Mouse (Mus musculus) heart, postnatal 25 days (tissue): ENCODE data around the gene Tasp1. TPM values are rescaled to one million over a fixed set of nuclear protein-coding genes. Genes with fewer than 3 reads are reported as not detected.
"Not testable (repeated sequence)": the region's sequence is repeated elsewhere in the genome, so short reads cannot be mapped to it uniquely, and the experiment has no call there.

Experiments used
- DNase-seq: peaks from one replicate; pipeline ENCODE4 v3.0.0; 2022; ENCODE audit warnings: low spot score
- intact Hi-C: fragments of 180-260 bp; cut with DNase I; formaldehyde crosslinking; loops from one replicate; pipeline ENCODE4 v1.15.1; 2025
- total RNA-seq, 2 experiments: library from RNA; stranded (reverse); gene quantifications; 2 replicates each; pipeline ENCODE4 v1.2.3; 2021

Gene Tasp1
- total RNA-seq, 2 experiments from 2014 or later = 7.3 to 7.4 TPM

- DNase-seq = no peak
- intact Hi-C loops = no loop called here
Measured at GRCm38 (mm10) chr2:139906441-139907157, 160.0 kb downstream of the Tasp1 start.

GRCm38 (mm10) chr2:139891405-139892089, 175.1 kb downstream of the Tasp1 start:
- intact Hi-C loops = no loop called here
- DNase-seq = no peak

- intact Hi-C loops = no loop called here
- no peak for DNase-seq
Measured at GRCm38 (mm10) chr2:139884264-139884637, 182.4 kb downstream of the Tasp1 start.

- no peak for DNase-seq
Measured at GRCm38 (mm10) chr2:139883581-139884263, 182.9 kb downstream of the Tasp1 start.

GRCm38 (mm10) chr2:139878052-139878621, 188.5 kb downstream of the Tasp1 start:
- intact Hi-C loops = no loop called here
- no peak for DNase-seq

More at GRCm38 (mm10) chr2:139883581-139884263, 182.9 kb downstream of the Tasp1 start:
- intact Hi-C loops = no loop called here

GRCm38 (mm10) chr2:139875876-139876275, 190.7 kb downstream of the Tasp1 start:
- no peak for DNase-seq
- intact Hi-C loops = no loop called here

- intact Hi-C loops = no loop called here
- DNase-seq = no peak
Measured at GRCm38 (mm10) chr2:139874173-139874572, 192.4 kb downstream of the Tasp1 start.

GRCm38 (mm10) chr2:139873762-139874161, 192.8 kb downstream of the Tasp1 start:
- intact Hi-C loops = no loop called here
- DNase-seq = no peak

GRCm38 (mm10) chr2:139869071-139869470, 197.5 kb downstream of the Tasp1 start:
- DNase-seq, intact Hi-C loops: not testable (repeated sequence)

GRCm38 (mm10) chr2:139863396-139863795, 203.2 kb downstream of the Tasp1 start:
- DNase-seq, intact Hi-C loops: not testable (repeated sequence)

- DNase-seq = no peak
- intact Hi-C loops = no loop called here
Measured at GRCm38 (mm10) chr2:139860133-139860494, 206.5 kb downstream of the Tasp1 start.

- DNase-seq = no peak
- intact Hi-C loops = no loop called here
Measured at GRCm38 (mm10) chr2:139859424-139860132, 207.0 kb downstream of the Tasp1 start.

- DNase-seq = no peak
- intact Hi-C loops = no loop called here
Measured at GRCm38 (mm10) chr2:139849621-139850020, 217.0 kb downstream of the Tasp1 start.

GRCm38 (mm10) chr2:139841359-139841758, 225.2 kb downstream of the Tasp1 start:
- no peak for DNase-seq
- intact Hi-C loops = no loop called here

GRCm38 (mm10) chr2:139840941-139841340, 225.7 kb downstream of the Tasp1 start:
- no peak for DNase-seq
- intact Hi-C loops = no loop called here

GRCm38 (mm10) chr2:139821589-139822378, 244.8 kb downstream of the Tasp1 start:
- DNase-seq = no peak
- intact Hi-C loops = no loop called here

- intact Hi-C loops = no loop called here
- DNase-seq = no peak
Measured at GRCm38 (mm10) chr2:139817275-139817674, 249.3 kb downstream of the Tasp1 start.

- intact Hi-C loops = no loop called here
Measured at GRCm38 (mm10) chr2:139807887-139808286, 258.7 kb downstream of the Tasp1 start.

GRCm38 (mm10) chr2:139804041-139804440, 262.6 kb downstream of the Tasp1 start:
- intact Hi-C loops = no loop called here
- no peak for DNase-seq

More at GRCm38 (mm10) chr2:139807887-139808286, 258.7 kb downstream of the Tasp1 start:
- DNase-seq = no peak
